Mouse (Mus musculus) cortical plate, adult 2 months (tissue): Measurements from ENCODE around the gene Mbnl2.

Experiments used
- CTCF ChIP-seq: fragments of 200-500 bp; IDR thresholded peaks from 2 replicates; pipeline ENCODE4 v1.5.1; 2011; ENCODE audit warnings: mild to moderate bottlenecking, control low read depth, low read length; ENCODE audit not compliant: insufficient read depth; ENCODE audit errors: extremely low read depth
- POLR2A ChIP-seq: fragments of 200-500 bp; IDR thresholded peaks from 2 replicates; pipeline ENCODE4 v1.6.1; 2011; ENCODE audit warnings: mild to moderate bottlenecking, low read length, control low read depth; ENCODE audit not compliant: insufficient read depth; ENCODE audit errors: extremely low read depth

DNA sequence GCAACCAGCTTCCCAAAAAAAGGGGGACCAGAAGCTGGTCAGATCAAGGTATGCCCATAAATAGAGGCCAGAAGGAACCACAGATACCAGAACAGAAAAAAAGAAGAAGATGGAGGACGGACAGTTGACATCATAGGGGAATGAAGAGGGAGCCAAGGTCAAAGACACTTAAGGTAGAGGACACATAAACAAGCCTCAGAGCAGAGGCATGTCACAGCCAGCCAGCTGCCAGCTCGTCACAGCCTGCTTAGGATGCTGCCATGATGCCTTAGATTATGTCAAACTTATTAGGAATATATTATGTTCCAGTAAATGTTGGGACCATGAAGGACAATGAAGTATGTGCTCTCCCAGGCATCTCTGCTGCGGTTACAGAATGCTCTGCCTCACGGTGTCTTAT, 73.9 kb downstream of the Mbnl2 start:
- TF ChIP-seq POLR2A = no peak
- no peak for TF ChIP-seq CTCF
